Mouse (Mus musculus) regulatory T cell (primary cell): ENCODE data around the gene Tmem86a.

ENCODE experiments used
- in situ Hi-C: fragments of 300-600 bp; cut with MboI, MseI; formaldehyde crosslinking; loops from one replicate; pipeline ENCODE4 v1.15.1; 2025; ENCODE audit warnings: high pct_unique_total_duplicates

Tmem86a gene

GRCm38 (mm10) chr7:47050366-47050765 is at the start of gene Tmem86a:
TSS of gene Tmem86a (plus strand) at chr7:47050601.
- in situ Hi-C loops, result no loop called here

DNA sequence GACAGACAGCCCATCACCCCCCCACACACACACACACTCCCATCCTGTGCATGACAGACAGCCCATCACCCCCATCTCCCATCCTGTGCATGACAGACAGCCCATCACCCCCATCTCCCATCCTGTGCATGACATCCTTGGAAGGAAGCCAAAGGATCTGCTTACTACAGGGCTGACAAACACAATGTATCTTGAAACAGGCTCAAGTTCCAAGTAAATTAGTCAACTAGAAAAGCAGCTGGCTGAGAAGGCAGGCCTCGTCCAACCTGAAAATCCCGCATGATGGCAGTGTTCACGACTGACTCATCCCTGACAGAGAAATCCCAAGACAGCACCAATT is 49.8 kb upstream of the Tmem86a start:
- in situ Hi-C loops, result no loop called here

GRCm38 (mm10) chr7:47001125-47001899 is 49.1 kb upstream of the Tmem86a start:
- in situ Hi-C loops, result no loop called here

DNA sequence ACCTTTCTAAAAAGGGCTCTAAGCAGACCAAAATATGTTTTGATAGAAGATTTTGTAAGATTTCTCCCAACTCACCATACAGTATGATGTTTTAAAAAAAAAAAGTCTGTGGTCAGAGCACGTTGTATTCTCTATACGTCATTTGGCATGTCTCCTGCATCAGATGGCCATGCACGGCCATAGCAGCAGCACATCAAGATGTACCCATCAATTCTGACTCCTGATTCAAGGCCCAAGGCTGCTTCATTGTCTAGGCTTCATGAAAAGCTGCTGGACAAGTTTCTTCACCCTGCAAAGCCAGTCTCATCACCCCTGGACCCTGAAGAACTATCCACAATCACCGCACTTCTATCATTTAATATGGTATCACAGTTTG is 48.5 kb upstream of the Tmem86a start:
- in situ Hi-C loops, result no loop called here

DNA sequence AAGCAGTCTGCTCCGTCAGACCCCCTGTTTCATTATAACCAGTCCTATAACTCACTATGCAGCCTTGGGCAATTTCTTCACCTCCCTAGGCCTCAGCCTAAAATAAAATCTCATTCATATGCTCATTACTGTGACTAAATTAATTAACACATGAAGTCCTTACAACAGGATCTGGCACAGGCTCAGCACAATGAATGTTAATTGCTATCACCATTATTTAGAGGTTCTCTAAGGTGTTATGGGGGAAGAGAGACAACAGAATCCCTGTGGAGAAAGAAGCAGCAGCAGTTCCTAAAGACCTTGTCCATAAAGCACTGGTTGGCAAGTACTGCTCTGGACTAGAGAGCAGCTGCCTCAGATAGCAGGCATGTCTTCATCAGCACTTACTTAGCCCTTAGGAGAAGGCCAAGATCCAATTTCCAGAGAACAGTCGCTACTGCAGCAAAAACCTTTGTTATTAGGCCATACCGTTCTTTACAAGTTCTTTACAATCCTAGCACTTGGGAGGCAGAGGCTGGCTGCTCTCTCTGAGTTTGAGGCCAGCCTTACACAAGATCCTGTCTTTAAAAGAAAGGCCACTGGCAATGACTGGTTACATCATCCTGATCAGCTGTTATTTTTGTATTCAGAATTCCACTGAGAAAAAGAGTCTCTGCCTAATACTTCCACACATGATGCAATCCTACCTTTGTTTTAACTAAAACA is 46.8 kb upstream of the Tmem86a start:
- in situ Hi-C loops, result no loop called here

GRCm38 (mm10) chr7:47007109-47007780 is 43.2 kb upstream of the Tmem86a start:
- in situ Hi-C loops, result loop anchor here (5.0 kb wide), 1 partner anchor 165 kb away; the partner anchor contains the start of gene Ldha

GRCm38 (mm10) chr7:47007818-47008167 is 42.6 kb upstream of the Tmem86a start:
- in situ Hi-C loops, result loop anchor here (5.0 kb wide), 1 partner anchor 165 kb away; the partner anchor contains the start of gene Ldha

- in situ Hi-C loops, result loop anchor here (5.0 kb wide), 1 partner anchor 166 kb away; the partner anchor contains the start of gene Ldha
Measured at GRCm38 (mm10) chr7:47008168-47008993, 42.0 kb upstream of the Tmem86a start, which contains the start of gene Spty2d1. TSS of gene Spty2d1 (minus strand) at chr7:47008411.

DNA sequence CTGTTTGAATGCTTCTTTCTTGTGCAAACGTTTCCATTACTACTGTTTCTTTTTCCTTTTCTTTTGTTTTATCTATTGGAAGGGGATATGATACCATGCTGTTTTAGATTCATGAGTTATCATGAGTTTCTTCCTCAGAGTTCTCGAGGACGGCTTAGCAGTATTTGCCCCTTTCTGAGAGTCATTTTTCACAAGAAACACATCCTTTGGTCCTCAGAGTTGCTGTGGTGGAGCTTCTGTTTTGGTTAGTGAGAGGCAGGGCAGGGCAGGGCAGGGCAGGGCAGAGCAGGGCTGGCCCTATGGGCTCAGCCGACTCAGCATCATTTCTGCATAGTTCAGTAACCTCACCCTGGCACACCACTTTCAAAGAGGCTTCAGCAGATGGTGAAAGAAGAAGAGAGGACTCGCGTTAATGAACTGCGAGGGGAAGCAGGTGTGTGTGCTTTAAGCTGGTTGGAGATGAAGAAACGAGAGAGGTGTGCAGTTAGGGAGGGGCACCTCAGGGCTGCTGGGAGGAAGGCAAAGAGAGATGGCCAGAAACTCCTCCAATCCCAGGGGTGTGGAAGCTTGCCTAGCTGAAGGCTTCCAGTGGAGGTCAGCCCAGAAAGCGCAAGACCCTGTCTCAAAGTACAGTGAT is 37.2 kb upstream of the Tmem86a start:
- in situ Hi-C loops, result no loop called here

DNA sequence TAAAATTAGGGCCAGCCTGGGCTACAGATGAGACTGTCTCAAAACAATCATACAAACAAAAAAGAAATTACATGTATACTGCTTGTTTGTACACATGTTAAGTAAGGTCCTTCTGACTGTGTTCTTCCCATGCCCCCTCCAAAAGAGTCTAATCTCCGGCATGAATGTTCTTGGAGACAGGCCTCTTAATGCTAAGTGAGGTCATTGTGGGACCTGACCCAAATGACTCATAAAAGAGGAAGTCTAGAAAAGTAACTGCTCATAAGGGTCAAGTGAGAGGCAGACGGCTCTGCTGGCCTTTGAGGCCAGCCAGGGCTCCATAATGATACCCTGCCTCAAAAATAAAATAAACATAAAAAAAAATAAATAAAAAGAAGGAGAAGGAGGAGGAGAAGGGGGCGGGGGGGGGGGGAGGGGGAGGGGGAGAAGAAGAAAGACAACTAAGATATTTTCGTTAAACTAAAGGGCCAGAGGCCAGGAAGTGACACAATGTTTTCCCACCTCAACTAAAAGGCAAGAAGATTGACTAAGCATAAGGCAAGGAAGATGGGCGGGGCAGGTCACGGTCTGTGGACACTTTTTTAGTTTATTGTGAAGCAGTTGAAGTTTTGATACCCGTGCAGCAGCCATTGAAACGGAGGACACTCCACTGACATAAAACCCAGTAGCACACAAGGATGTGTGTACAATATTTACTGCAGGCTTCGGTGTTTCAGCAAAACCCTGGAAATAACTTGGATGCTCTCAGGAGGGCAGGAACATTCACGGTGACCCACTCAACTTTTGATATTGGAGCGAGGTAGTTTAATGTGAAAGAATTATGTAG is 35.6 kb upstream of the Tmem86a start:
- in situ Hi-C loops, result no loop called here

DNA sequence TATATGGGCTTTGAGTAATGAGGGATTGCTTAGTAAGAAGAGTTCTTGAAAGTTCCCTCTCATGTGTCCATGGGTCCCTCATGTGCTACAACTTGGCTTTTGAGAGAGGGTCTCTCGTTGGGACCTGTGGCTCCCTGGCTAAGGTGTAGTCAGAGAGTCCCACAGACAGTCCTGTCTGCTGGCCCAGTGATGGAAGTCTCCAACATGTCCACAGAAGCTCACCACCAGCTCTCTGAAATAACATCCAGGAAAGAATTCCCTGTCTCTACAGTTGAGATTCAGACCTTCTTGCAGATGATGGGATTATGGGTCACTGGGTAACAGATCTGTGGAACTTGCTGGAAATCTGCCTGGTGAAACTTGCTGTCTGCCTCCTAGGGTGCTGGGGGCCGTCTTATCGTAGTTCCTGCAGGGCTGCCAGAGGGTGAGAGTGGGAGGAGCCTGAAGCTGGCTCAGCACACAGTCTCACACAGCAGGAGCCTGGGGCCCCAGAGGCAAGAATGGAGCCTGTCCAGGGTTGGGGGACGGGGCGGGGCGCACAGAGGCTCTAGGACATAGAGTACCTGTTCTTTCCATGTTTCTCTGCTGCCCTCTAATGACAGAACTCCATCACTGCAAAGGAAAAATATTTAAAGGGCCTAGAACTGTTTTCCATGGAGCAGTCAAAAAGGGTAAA is 34.9 kb upstream of the Tmem86a start:
- in situ Hi-C loops, result no loop called here

- in situ Hi-C loops, result no loop called here
Measured at GRCm38 (mm10) chr7:47016602-47017001, 33.8 kb upstream of the Tmem86a start.

- in situ Hi-C loops, result no loop called here
Measured at GRCm38 (mm10) chr7:47017146-47017545, 33.3 kb upstream of the Tmem86a start.

- in situ Hi-C loops, result loop anchor here (5.0 to 10.0 kb wide), 3 partner anchors 55 to 133 kb away; no protein-coding TSS in a partner anchor
Measured at GRCm38 (mm10) chr7:47019641-47020040, 30.8 kb upstream of the Tmem86a start.

DNA sequence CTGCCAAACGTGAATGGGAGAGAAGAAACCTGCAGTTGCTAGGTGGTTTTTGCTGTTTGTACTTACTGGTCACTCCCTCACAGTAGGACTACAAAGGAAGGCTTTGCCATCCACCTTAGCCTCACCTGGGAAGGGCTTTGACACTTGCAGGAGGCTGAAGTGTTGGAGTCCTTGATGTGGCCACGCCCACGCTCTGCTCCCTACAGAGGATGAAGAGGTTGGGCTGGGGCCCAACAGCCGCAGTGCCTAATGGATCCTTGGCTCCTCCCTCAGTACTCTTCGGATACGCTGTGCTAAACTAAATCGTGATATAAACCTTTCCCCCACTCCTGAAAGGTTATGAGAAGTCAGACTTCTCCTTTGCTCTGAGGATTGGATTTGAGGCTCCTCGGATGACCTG is 29.4 kb upstream of the Tmem86a start:
- in situ Hi-C loops, result loop anchor here (5.0 to 10.0 kb wide), 3 partner anchors 54 to 131 kb away; no protein-coding TSS in a partner anchor

DNA sequence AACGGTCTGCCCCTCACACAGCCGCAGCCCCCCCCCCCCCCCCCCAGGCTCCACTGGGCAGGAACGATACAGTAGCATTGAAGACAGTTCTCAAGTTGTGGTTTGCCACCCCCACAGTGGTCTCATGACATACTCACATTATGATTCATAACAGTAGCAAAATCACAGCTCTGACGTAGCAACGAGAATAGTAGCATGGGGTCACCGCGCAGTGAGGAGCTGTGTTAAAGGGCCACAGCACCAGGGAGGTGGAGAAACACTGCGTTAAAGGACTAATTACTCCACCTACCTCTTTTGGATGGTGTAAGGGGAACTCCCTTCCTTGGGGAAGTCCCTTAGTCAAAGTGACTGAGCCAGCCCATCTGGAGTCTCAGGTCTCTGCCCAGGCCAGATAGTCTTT is 27.9 kb upstream of the Tmem86a start:
- in situ Hi-C loops, result loop anchor here (5.0 to 10.0 kb wide), 3 partner anchors 52 to 130 kb away; no protein-coding TSS in a partner anchor

- in situ Hi-C loops, result loop anchor here (5.0 to 10.0 kb wide), 3 partner anchors 51 to 129 kb away; no protein-coding TSS in a partner anchor
Measured at GRCm38 (mm10) chr7:47023530-47023929, 26.9 kb upstream of the Tmem86a start.

GRCm38 (mm10) chr7:47024454-47024853 is 25.9 kb upstream of the Tmem86a start:
- in situ Hi-C loops, result loop anchor here (5.0 to 10.0 kb wide), 3 partner anchors 50 to 128 kb away; no protein-coding TSS in a partner anchor

DNA sequence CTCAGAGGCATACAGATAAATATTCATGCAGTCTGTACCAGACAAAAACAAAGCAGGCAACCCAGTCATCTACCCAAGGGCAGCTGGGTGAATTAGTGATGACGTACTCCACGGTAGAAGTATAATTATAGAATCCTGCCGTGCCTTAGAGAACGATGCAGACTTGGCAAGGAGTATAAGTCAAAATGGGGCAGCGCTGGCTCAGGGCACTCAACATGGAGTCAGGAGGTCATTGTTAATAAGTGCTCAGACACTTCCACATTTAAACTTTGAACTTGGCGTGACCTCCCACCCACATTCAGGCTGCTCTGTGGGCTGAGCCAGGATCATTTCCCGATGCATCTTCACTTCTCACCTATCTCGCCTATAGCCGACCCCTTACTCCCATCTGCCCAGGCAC is 25.0 kb upstream of the Tmem86a start:
- in situ Hi-C loops, result loop anchor here (10.0 kb wide), 1 partner anchor 49 kb away; no protein-coding TSS in a partner anchor
